Mouse (Mus musculus) bone marrow macrophage, adult 2 months (primary cell): ENCODE data around the gene Cntn4.

Source experiments
- CTCF ChIP-seq: IDR thresholded peaks from 2 replicates; pipeline ENCODE4 v1.5.1; 2012; ENCODE audit warnings: low read depth, mild to moderate bottlenecking, low read length, moderate library complexity
- POLR2A ChIP-seq: IDR thresholded peaks from 2 replicates; pipeline ENCODE4 v1.6.1; 2012; ENCODE audit warnings: mild to moderate bottlenecking, low read depth, low read length, borderline replicate concordance

GRCm38 (mm10) chr6:106747251-106747650 is 1069.8 kb downstream of the Cntn4 start:
- TF ChIP-seq POLR2A = no peak
- no peak for TF ChIP-seq CTCF
